Comparison of ENCODE assay signal across 12 mouse cellular contexts in the genomic region with DNA sequence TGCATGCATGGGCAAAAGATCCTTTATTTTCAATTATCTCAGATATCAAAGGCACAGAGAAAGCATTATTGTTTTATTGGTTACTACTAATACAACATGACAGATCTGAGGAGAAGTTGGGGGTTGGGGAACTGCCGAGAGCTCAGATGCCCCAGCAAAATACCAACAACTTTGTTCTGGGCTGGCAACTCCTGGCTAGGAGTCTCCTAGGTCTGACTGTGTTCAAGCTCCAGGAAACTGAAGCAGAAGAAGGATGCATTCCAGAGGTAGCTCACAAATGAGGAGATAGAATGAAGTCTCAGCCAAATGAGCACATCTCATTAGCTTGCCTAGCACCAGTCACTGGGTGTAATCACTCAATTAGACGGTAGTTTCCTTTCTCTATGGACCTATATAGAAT.
"Had no signal": no experiment of that assay in that cellular context is flagged by ENCODE, and none has a peak within 500 bp of the region (broad histone marks: within the 10 kb centered on the region; RNA-seq: fewer than 3 reads in every experiment).

No protein-coding gene starts in this region.

- DNase-seq: left cerebral cortex, postnatal 4 days; liver; liver, embryonic 13.5 days; liver, postnatal 0 days; lung, adult 18-20 months; lung, adult 2 months; lung, embryonic 14.5 days; lung, postnatal 10 days; lung, postnatal 14 days; lung, postnatal 36 days; lung, postnatal 4 days; midbrain, embryonic 14.5 days had no signal
